Mouse (Mus musculus): ENCODE data around the gene Flywch2. TPM values are rescaled to one million over a fixed set of nuclear protein-coding genes. Genes with fewer than 3 reads are reported as not detected.
A peak's percentile ranks its signal among the peaks of the same experiment; 100 is the strongest.

Gene Flywch2
- polyA plus RNA-seq, 1 experiment from 2014 or later: 70.7 TPM

DNA sequence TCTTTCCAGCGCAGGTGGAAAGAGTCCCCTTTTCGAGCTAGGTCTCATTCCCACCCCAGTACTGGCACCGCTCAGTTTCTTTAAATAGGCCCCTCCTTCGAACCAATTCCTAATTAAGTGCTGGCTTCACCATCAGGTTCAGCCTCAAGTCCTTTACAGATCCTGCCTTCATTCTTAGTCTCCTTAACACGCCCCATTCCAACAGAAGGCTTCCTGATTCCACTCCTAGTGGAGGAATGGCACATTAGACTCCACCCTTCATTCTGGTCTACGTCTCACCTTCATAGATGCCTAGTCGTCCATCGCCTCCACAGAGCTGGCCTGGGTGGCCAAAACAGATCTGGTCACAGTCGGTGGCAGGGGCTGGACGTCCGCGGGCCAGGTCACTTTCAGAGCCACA is 42.9 kb downstream of the Flywch2 start:
- 64% methylated on average over 12 of the region's 12 CpGs for WGBS
- H3K36me3 ChIP-seq (ENCODE audit: control insufficient read depth, insufficient read depth, low read length): no peaks in the 10 kb centered on the region
- ATAC-seq (ENCODE audit: low FRiP score, low TSS enrichment) (no peak), DNase-seq (no peak)
- H3K9ac ChIP-seq (replicated peaks; ENCODE audit: low read length): no peak overlapping the region
- no peak overlapping the region for H3K4me3 ChIP-seq (replicated peaks; ENCODE audit: low read depth, low read length)
- H3K4me1 ChIP-seq (ENCODE audit: control insufficient read depth, insufficient read depth, low read length): peaks cover 37% of the 10 kb centered on the region
- H3K27me3 ChIP-seq (ENCODE audit: control insufficient read depth, insufficient read depth, low read length): peaks cover 57% of the 10 kb centered on the region
- H3K27ac ChIP-seq (replicated peaks; ENCODE audit: low read depth, low read length): no peak overlapping the region
- no peaks in the 10 kb centered on the region for H3K9me3 ChIP-seq (ENCODE audit: control insufficient read depth, low read length)
- peak overlapping the region; percentile 43 for H3K4me2 ChIP-seq (ENCODE audit: low read length)

DNA sequence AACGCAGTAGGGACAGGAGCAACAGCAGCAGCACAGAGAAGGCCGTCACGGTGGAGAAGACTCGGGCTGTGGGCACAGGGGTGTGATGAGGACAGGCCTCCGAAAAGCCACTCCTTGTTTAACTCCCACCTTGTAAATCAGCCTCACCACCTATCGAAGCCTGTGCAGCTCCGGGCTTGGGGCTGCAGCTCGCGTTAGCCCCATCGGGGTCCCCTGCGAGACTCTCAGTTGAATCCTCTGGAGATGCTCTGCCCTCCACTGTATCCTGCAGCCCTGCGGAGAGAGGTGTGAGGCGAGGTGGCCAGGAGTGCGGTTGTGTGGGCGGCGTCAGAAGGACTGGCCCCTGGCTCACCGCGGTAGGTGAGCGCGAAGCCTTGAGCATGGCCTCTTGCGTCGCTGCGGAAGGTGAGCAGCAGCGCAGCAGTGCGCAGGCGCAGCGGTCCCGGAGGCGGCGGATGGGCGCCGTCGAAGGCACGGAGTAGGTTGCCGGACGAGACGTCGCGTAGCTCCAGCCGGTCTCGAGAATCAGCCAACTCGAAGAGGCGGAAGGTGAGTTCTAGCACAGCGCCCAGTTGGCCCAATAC is 43.6 kb downstream of the Flywch2 start:
- no peak overlapping the region for H3K27ac ChIP-seq (replicated peaks; ENCODE audit: low read depth, low read length)
- no peaks in the 10 kb centered on the region for H3K9me3 ChIP-seq (ENCODE audit: control insufficient read depth, low read length)
- 7% methylated on average over 44 of the region's 44 CpGs for WGBS
- H3K9ac ChIP-seq (replicated peaks; ENCODE audit: low read length): no peak overlapping the region
- DNase-seq: peak; percentile 67
- peaks cover 57% of the 10 kb centered on the region for H3K27me3 ChIP-seq (ENCODE audit: control insufficient read depth, insufficient read depth, low read length)
- H3K4me1 ChIP-seq (ENCODE audit: control insufficient read depth, insufficient read depth, low read length): peaks cover 38% of the 10 kb centered on the region
- ATAC-seq (ENCODE audit: low FRiP score, low TSS enrichment): no peak
- H3K4me2 ChIP-seq (ENCODE audit: low read length): peak overlapping the region; percentile 43
- peaks cover 4% of the 10 kb centered on the region for H3K36me3 ChIP-seq (ENCODE audit: control insufficient read depth, insufficient read depth, low read length)
- H3K4me3 ChIP-seq (replicated peaks; ENCODE audit: low read depth, low read length): peak overlapping the region; percentile 15

DNA sequence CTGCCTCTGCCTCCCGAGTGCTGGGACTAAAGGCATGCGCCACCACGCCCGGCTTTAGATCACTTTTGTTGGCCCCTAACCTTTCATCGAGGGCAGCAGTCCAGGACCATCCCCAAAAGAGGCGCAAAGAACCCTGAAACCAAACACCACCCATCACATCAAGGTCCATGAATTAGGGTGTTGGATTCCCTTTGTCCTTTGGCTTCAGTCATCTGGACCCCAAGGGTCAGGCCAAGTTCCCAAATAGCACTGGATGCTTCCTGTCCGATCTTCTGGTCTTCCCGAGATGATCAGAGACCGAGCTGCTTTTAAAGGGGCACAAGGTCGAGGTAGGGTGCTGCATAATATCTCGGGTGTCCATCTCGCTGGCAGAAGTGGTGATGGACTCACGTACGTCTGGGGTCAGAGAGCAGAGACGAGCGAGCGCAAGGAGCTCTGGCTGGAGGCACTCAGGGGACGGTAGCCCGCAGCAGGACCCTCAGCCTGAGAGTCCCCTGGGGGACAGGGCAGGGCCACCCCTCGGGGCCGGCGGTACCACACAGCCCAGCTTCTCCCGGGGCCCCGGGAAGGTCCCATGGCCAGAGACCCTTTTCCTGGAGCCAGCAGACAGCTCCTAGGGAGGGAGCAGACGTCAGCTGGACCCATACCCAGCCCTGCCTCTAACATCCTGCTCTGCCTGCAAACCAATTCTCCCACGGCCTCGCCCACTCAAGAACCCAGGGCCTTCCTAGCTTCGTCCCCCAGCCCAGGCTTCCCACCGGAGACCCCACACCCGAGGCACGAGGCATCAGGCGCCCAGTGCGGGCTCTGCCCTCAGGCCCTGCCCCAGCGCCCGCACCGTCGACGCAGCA is 44.3 kb downstream of the Flywch2 start:
- peaks cover 11% of the 10 kb centered on the region for H3K36me3 ChIP-seq (ENCODE audit: control insufficient read depth, insufficient read depth, low read length)
- no peak overlapping the region for H3K9ac ChIP-seq (replicated peaks; ENCODE audit: low read length)
- peak overlapping the region; percentile 43 for H3K4me2 ChIP-seq (ENCODE audit: low read length)
- ATAC-seq (ENCODE audit: low FRiP score, low TSS enrichment): no peak
- no peak for DNase-seq
- peaks cover 52% of the 10 kb centered on the region for H3K27me3 ChIP-seq (ENCODE audit: control insufficient read depth, insufficient read depth, low read length)
- 51% methylated on average over 38 of the region's 38 CpGs for WGBS
- H3K4me1 ChIP-seq (ENCODE audit: control insufficient read depth, insufficient read depth, low read length): peaks cover 37% of the 10 kb centered on the region
- H3K4me3 ChIP-seq (replicated peaks; ENCODE audit: low read depth, low read length): no peak overlapping the region
- no peak overlapping the region for H3K27ac ChIP-seq (replicated peaks; ENCODE audit: low read depth, low read length)
- no peaks in the 10 kb centered on the region for H3K9me3 ChIP-seq (ENCODE audit: control insufficient read depth, low read length)

- Histone ChIP-seq H3K9me3 (ENCODE audit: control insufficient read depth, low read length) (no peaks in the 10 kb centered on the region), H3K27ac (replicated peaks; ENCODE audit: low read depth, low read length) (peak within 1 kb of the TSS; percentile 87), H3K4me2 (ENCODE audit: low read length) (peak within 1 kb of the TSS; percentile 78), H3K4me3 (replicated peaks; ENCODE audit: low read depth, low read length) (peak within 1 kb of the TSS; percentile 77), H3K9ac (replicated peaks; ENCODE audit: low read length) (peak within 1 kb of the TSS; percentile 76), H3K4me1 (ENCODE audit: control insufficient read depth, insufficient read depth, low read length) (peaks cover 28% of the 10 kb centered on the region), H3K27me3 (ENCODE audit: control insufficient read depth, insufficient read depth, low read length) (peaks cover 43% of the 10 kb centered on the region), H3K36me3 (ENCODE audit: control insufficient read depth, insufficient read depth, low read length) (peaks cover 20% of the 10 kb centered on the region)
- DNase-seq (peak; percentile 22), ATAC-seq (ENCODE audit: low FRiP score, low TSS enrichment) (0 out of 2 replicates have a peak, but pooled peaks have one; percentile 7)
- WGBS: 5% methylated on average over 13 of the region's 13 CpGs
Observed at GRCm38 (mm10) chr17:23740598-23741021, 45.3 kb downstream of the Flywch2 start, which contains the start of gene Paqr4. TSS of gene Paqr4 (minus strand) at chr17:23740867.

DNA sequence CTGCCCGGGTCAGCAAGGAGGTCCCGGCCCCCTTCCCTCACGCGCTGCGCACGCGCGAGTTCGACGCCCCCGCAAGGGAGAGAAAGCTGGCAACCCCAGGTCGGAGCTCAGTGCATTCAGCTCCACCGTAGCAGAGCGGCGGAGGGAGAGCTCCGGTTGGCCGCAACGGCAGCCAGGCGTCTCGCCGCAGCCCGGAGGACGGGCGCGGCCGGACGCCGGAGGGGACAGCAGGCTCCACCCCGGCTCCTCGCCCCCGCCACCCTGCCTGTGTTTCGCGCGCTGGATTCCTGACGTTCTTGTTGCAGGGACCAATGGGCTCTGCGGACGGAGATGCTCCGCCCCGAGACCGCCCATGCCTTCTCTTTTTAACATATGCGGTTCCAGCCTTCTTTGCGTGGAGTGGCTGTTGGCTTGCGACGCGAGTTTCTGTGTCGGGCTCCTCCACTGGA is 45.7 kb downstream of the Flywch2 start:
- peak; percentile 95 for DNase-seq
- peaks cover 40% of the 10 kb centered on the region for H3K27me3 ChIP-seq (ENCODE audit: control insufficient read depth, insufficient read depth, low read length)
- WGBS: under 1% methylated on average over 45 of the region's 46 CpGs

GRCm38 (mm10) chr17:23739202-23740135 is 46.4 kb downstream of the Flywch2 start:
- H3K27ac ChIP-seq (replicated peaks; ENCODE audit: low read depth, low read length): peak overlapping the region; percentile 87
- H3K4me1 ChIP-seq (ENCODE audit: control insufficient read depth, insufficient read depth, low read length): peaks cover 23% of the 10 kb centered on the region
- H3K27me3 ChIP-seq (ENCODE audit: control insufficient read depth, insufficient read depth, low read length): peaks cover 33% of the 10 kb centered on the region
- under 1% methylated on average over 48 of the region's 48 CpGs for WGBS
- ATAC-seq (ENCODE audit: low FRiP score, low TSS enrichment): peak; percentile 46
- H3K4me3 ChIP-seq (replicated peaks; ENCODE audit: low read depth, low read length): peak overlapping the region; percentile 77
- no peaks in the 10 kb centered on the region for H3K9me3 ChIP-seq (ENCODE audit: control insufficient read depth, low read length)
- H3K9ac ChIP-seq (replicated peaks; ENCODE audit: low read length): peak overlapping the region; percentile 76
- H3K36me3 ChIP-seq (ENCODE audit: control insufficient read depth, insufficient read depth, low read length): peaks cover 28% of the 10 kb centered on the region
- peak overlapping the region; percentile 78 for H3K4me2 ChIP-seq (ENCODE audit: low read length)
- peak; percentile 72 for DNase-seq

More for the DNA sequence above, 45.7 kb downstream of the Flywch2 start:
- peak overlapping the region; percentile 87 for H3K27ac ChIP-seq (replicated peaks; ENCODE audit: low read depth, low read length)
- peak overlapping the region; percentile 76 for H3K9ac ChIP-seq (replicated peaks; ENCODE audit: low read length)
- H3K9me3 ChIP-seq (ENCODE audit: control insufficient read depth, low read length): no peaks in the 10 kb centered on the region
- peaks cover 27% of the 10 kb centered on the region for H3K4me1 ChIP-seq (ENCODE audit: control insufficient read depth, insufficient read depth, low read length)
- H3K36me3 ChIP-seq (ENCODE audit: control insufficient read depth, insufficient read depth, low read length): peaks cover 24% of the 10 kb centered on the region
- ATAC-seq (ENCODE audit: low FRiP score, low TSS enrichment): peak; percentile 85
- peak overlapping the region; percentile 77 for H3K4me3 ChIP-seq (replicated peaks; ENCODE audit: low read depth, low read length)
- H3K4me2 ChIP-seq (ENCODE audit: low read length): peak overlapping the region; percentile 78

- Histone ChIP-seq H3K9ac (replicated peaks; ENCODE audit: low read length) (peak overlapping the region; percentile 76), H3K36me3 (ENCODE audit: control insufficient read depth, insufficient read depth, low read length) (peaks cover 28% of the 10 kb centered on the region), H3K27ac (replicated peaks; ENCODE audit: low read depth, low read length) (peak overlapping the region; percentile 87; the same call in 1 of the 2 replicates), H3K9me3 (ENCODE audit: control insufficient read depth, low read length) (no peaks in the 10 kb centered on the region), H3K4me1 (ENCODE audit: control insufficient read depth, insufficient read depth, low read length) (peaks cover 23% of the 10 kb centered on the region), H3K4me3 (replicated peaks; ENCODE audit: low read depth, low read length) (peak overlapping the region; percentile 77), H3K4me2 (ENCODE audit: low read length) (peak overlapping the region; percentile 78), H3K27me3 (ENCODE audit: control insufficient read depth, insufficient read depth, low read length) (peaks cover 27% of the 10 kb centered on the region)
- DNase-seq (no peak), ATAC-seq (ENCODE audit: low FRiP score, low TSS enrichment) (no peak)
- 23% methylated on average over 2 of the region's 2 CpGs for WGBS
Observed at GRCm38 (mm10) chr17:23738836-23739201, 47.1 kb downstream of the Flywch2 start.
